In the genomic region with DNA sequence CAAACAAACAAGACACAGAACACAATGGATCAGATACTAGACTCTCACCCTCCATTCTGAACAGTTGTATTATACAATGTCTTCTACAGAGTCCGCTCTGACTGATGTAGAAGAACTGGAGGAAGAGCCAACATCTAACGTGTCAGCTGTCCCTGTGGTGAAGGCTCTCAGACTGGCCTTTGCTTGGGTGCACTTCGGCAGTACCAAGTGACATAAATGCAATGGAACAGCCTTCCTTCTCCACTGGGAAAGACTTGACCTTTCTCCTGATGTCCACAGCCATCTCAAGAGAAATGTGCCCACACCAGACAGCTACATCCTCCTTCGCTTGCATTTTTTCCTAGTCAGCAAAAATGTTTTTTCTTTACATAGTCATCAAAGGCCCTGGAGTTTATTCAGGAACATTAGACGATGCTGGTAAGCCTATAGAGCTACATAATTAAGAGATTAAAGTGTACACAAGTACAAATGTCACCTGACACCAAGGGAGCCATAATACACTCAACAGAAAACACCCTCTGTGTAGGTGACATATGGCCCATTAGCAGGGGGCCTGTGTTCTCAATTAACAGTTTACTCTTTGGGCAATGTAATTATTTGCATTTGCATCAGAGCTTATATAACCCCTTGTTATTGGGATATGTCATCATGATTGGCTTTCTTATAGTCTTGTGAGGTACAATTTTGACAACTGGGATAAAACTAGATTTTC, we compare ENCODE assay signal across 21 mouse cellular contexts. TPM values are rescaled to one million over a fixed set of nuclear protein-coding genes. Genes with fewer than 3 reads are reported as not detected.
A peak's percentile ranks its signal among the peaks of the same experiment; 100 is the strongest.
DNase-seq lines count a peak whose midpoint lies in the region; ATAC-seq and TF ChIP-seq lines count a peak whose summit lies in the region.
"Had no signal": no experiment of that assay in that cellular context is flagged by ENCODE, and none has a peak within 500 bp of the region (broad histone marks: within the 10 kb centered on the region; RNA-seq: fewer than 3 reads in every experiment).

No protein-coding gene starts in this region.

- H3K27me3 ChIP-seq in embryonic facial prominence, embryonic 14.5 days (replicated peaks; ENCODE audit: control insufficient read depth, insufficient read depth, low read length), result no peaks in the 10 kb centered on the region
- no peaks in the 10 kb centered on the region for H3K27me3 ChIP-seq in embryonic facial prominence, embryonic 10.5 days (replicated peaks; ENCODE audit: low read depth, poor library complexity, severe bottlenecking)
- H3K27me3 ChIP-seq in CH12.LX (replicated peaks), result no peaks in the 10 kb centered on the region
- H3K27me3 ChIP-seq: embryonic facial prominence, embryonic 13.5 days; forebrain, embryonic 15.5 days; heart, embryonic 12.5 days; hindbrain, embryonic 13.5 days had no signal

- no peak for TF ChIP-seq POLR2A in CH12.LX (IDR thresholded peaks at IDR 0.05; ENCODE audit: low read depth, low read length)

- no peak overlapping the region for H3K27ac ChIP-seq in embryonic facial prominence, embryonic 14.5 days (replicated peaks; ENCODE audit: low read depth, low read length)
- H3K27ac ChIP-seq in embryonic facial prominence, embryonic 10.5 days (replicated peaks), result no peak overlapping the region
- H3K27ac ChIP-seq in CH12.LX (ENCODE audit: insufficient read depth, low read depth), result no peak overlapping the region
- H3K27ac ChIP-seq: embryonic facial prominence, embryonic 13.5 days; forebrain, embryonic 15.5 days; hindbrain, embryonic 13.5 days; midbrain, embryonic 10.5 days; stomach, postnatal 0 days had no signal

- peak; percentile 45 for DNase-seq in embryonic facial prominence, embryonic 14.5 days (ENCODE audit: low spot score)
- DNase-seq in embryonic facial prominence, embryonic 10.5 days (ENCODE audit: low spot score), result no peak
- DNase-seq in CH12.LX (ENCODE audit: extremely low read depth), result no peak
- DNase-seq in cerebellum, adult 11-12 months, result peak; percentile 75
- DNase-seq in cerebellum, postnatal 10 days, result peak; percentile 49
- DNase-seq in lung, postnatal 14 days, result no peak
- DNase-seq in layer of hippocampus, adult 11-12 months (ENCODE audit: low spot score), result no peak
- DNase-seq in urinary bladder, adult 18-20 months (ENCODE audit: low spot score in 2 of 2), result no peak
- DNase-seq: adrenal gland, postnatal 36 days; gastrocnemius, postnatal 14 days; heart, adult 18-20 months; heart, postnatal 14 days; kidney, adult 2 months; kidney, postnatal 10 days; thymus, adult 2 months had no signal

- TF ChIP-seq RAD21 in CH12.LX (IDR thresholded peaks at IDR 0.05; ENCODE audit: low read depth, low read length), result no peak

- 73% methylated on average over 5 of the region's 5 CpGs for WGBS in embryonic facial prominence, embryonic 14.5 days
- WGBS in embryonic facial prominence, embryonic 10.5 days, result 79% methylated on average over 5 of the region's 5 CpGs

- no peak for TF ChIP-seq CTCF in CH12.LX (conservative IDR thresholded peaks at IDR 0.05 in 1 of 2, IDR thresholded peaks at IDR 0.05 in 1 of 2; ENCODE audit: low read depth in 2 of 2, low read length in 2 of 2)

- H3K9ac ChIP-seq in embryonic facial prominence, embryonic 14.5 days (ENCODE audit: low read depth, low read length), result no peak overlapping the region
- no peak overlapping the region for H3K9ac ChIP-seq in CH12.LX (ENCODE audit: insufficient read depth, low read depth)
- H3K9ac ChIP-seq: embryonic facial prominence, embryonic 13.5 days; forebrain, embryonic 15.5 days; heart, embryonic 12.5 days; hindbrain, embryonic 13.5 days had no signal

- in situ Hi-C loops in CH12.LX (cut with MboI; ENCODE audit: low pct_ligation_motif_present, low pct_unique_long_range_greater_than_20kb, low sequenced_read_pairs), result loop anchor here (25.0 kb wide), 1 partner anchor 430 kb away; the partner anchor contains the start of gene Nepro

- dilution Hi-C loops in CH12.LX (cut with MboI; ENCODE audit: extremely low pct_ligation_motif_present, extremely low pct_unique_long_range_greater_than_20kb, low sequenced_read_pairs), result no loop called here

- no peak overlapping the region for H3K4me3 ChIP-seq in embryonic facial prominence, embryonic 14.5 days (ENCODE audit: low read depth, low read length)
- no peak overlapping the region for H3K4me3 ChIP-seq in embryonic facial prominence, embryonic 10.5 days
- no peak overlapping the region for H3K4me3 ChIP-seq in CH12.LX (replicated peaks in 1 of 3; ENCODE audit: low read depth in 2 of 3, low read length in 2 of 3, poor library complexity in 1 of 3)
- H3K4me3 ChIP-seq: embryonic facial prominence, embryonic 13.5 days; forebrain, embryonic 15.5 days; heart, embryonic 12.5 days; hindbrain, embryonic 13.5 days; midbrain, embryonic 10.5 days had no signal

- H3K9me3 ChIP-seq in embryonic facial prominence, embryonic 14.5 days (ENCODE audit: control insufficient read depth, low read length), result no peaks in the 10 kb centered on the region
- H3K9me3 ChIP-seq in embryonic facial prominence, embryonic 10.5 days, result no peaks in the 10 kb centered on the region
- no peaks in the 10 kb centered on the region for H3K9me3 ChIP-seq in CH12.LX (replicated peaks; ENCODE audit: low read length)
- H3K9me3 ChIP-seq: embryonic facial prominence, embryonic 13.5 days; forebrain, embryonic 15.5 days; heart, embryonic 12.5 days; hindbrain, embryonic 13.5 days; midbrain, embryonic 10.5 days had no signal

- peak; percentile 87 for ATAC-seq in embryonic facial prominence, embryonic 14.5 days (ENCODE audit: low read depth)
- ATAC-seq: forebrain, embryonic 15.5 days had no signal

- H3K36me3 ChIP-seq in embryonic facial prominence, embryonic 14.5 days (ENCODE audit: control insufficient read depth, insufficient read depth, low read length), result no peaks in the 10 kb centered on the region
- H3K36me3 ChIP-seq in embryonic facial prominence, embryonic 10.5 days (replicated peaks), result no peaks in the 10 kb centered on the region
- no peaks in the 10 kb centered on the region for H3K36me3 ChIP-seq in CH12.LX (replicated peaks in 1 of 2; ENCODE audit: control insufficient read depth in 1 of 2, insufficient read depth in 1 of 2, low read length in 1 of 2)
- H3K36me3 ChIP-seq: embryonic facial prominence, embryonic 13.5 days; forebrain, embryonic 15.5 days; heart, embryonic 12.5 days; hindbrain, embryonic 13.5 days; midbrain, embryonic 10.5 days had no signal

- no peaks in the 10 kb centered on the region for H3K79me2 ChIP-seq in CH12.LX (replicated peaks; ENCODE audit: control insufficient read depth, extremely low read depth, insufficient read depth, poor library complexity, severe bottlenecking)

- no peak for TF ChIP-seq EP300 in CH12.LX (IDR thresholded peaks at IDR 0.05; ENCODE audit: low read length)

- H3K4me2 ChIP-seq in embryonic facial prominence, embryonic 14.5 days (ENCODE audit: low read depth, low read length), result no peak overlapping the region
- no peak overlapping the region for H3K4me2 ChIP-seq in CH12.LX (ENCODE audit: insufficient read depth, low read depth, poor library complexity, severe bottlenecking)
- H3K4me2 ChIP-seq: embryonic facial prominence, embryonic 13.5 days; forebrain, embryonic 15.5 days; heart, embryonic 12.5 days; hindbrain, embryonic 13.5 days had no signal

- no peaks in the 10 kb centered on the region for H3K4me1 ChIP-seq in embryonic facial prominence, embryonic 14.5 days (ENCODE audit: control insufficient read depth, insufficient read depth, low read length)
- no peaks in the 10 kb centered on the region for H3K4me1 ChIP-seq in embryonic facial prominence, embryonic 10.5 days
- H3K4me1 ChIP-seq in CH12.LX (ENCODE audit: control insufficient read depth in 1 of 2, insufficient read depth in 2 of 2), result peaks cover 0 to 4% of the 10 kb centered on the region in 2 experiments; a peak in 1 of 4 replicates
- H3K4me1 ChIP-seq: embryonic facial prominence, embryonic 13.5 days; forebrain, embryonic 15.5 days; heart, embryonic 12.5 days; hindbrain, embryonic 13.5 days; midbrain, embryonic 10.5 days had no signal

TF ChIP-seq in CH12.LX, 34 proteins besides CTCF, POLR2A, EP300 and RAD21:
- no peak for TF ChIP-seq UBTF (IDR thresholded peaks at IDR 0.05; ENCODE audit: low read depth, low read length)
- peak; percentile 78 for TF ChIP-seq MAFK (IDR thresholded peaks at IDR 0.05; ENCODE audit: insufficient replicate concordance, low read length)
- TF ChIP-seq ZMIZ1 (IDR thresholded peaks at IDR 0.05; ENCODE audit: low read depth, low read length), result no peak

RNA-seq across cellular contexts. Expression of gene Sidt1, which starts 50.2 kb away (rescaled TPM):
- polyA plus RNA-seq in embryonic facial prominence, embryonic 14.5 days (2014; fragmentation: Nextera tagmentation; extraction: Ambion mirVana), result 2.0 and 2.1 TPM in 2 replicates
- 0.21 and 0.29 TPM in 2 replicates for polyA plus RNA-seq in embryonic facial prominence, embryonic 10.5 days (2016; fragmentation: Nextera tagmentation; extraction: Ambion mirVana)
- total RNA-seq in CH12.LX (2012; rRNA removed) (not detected in 2 replicates), CH12.LX (2014; rRNA removed) (not detected in 2 replicates)
- not detected in 2 replicates for polyA plus RNA-seq in CH12.LX (2012; ENCODE audit: insufficient read length, low read depth)
- polyA plus RNA-seq: heart, embryonic 12.5 days had no signal

Comparison
In these comparisons a context has a peak if more than half of its experiments do, and no peak if none do; other contexts are left out.
1. DNase-seq: peak in embryonic facial prominence, embryonic 14.5 days (single experiment), cerebellum, adult 11-12 months (single experiment) and cerebellum, postnatal 10 days (2 of 2); none in embryonic facial prominence, embryonic 10.5 days (single experiment), CH12.LX (single experiment), lung, postnatal 14 days (single experiment), layer of hippocampus, adult 11-12 months (single experiment) and urinary bladder, adult 18-20 months (0 of 2).